Mouse (Mus musculus) frontal cortex, postnatal 10 days (tissue): ENCODE measurements around the gene Iqschfp.
A peak's percentile ranks its signal among the peaks of the same experiment; 100 is the strongest.

Source experiments
- DNase-seq, 2 experiments: peaks; one replicate each; pipeline ENCODE4 v3.0.0; 2022; ENCODE audit warnings: low spot score in 2 of 2, mixed read lengths in 1 of 2

Gene Iqschfp

DNA sequence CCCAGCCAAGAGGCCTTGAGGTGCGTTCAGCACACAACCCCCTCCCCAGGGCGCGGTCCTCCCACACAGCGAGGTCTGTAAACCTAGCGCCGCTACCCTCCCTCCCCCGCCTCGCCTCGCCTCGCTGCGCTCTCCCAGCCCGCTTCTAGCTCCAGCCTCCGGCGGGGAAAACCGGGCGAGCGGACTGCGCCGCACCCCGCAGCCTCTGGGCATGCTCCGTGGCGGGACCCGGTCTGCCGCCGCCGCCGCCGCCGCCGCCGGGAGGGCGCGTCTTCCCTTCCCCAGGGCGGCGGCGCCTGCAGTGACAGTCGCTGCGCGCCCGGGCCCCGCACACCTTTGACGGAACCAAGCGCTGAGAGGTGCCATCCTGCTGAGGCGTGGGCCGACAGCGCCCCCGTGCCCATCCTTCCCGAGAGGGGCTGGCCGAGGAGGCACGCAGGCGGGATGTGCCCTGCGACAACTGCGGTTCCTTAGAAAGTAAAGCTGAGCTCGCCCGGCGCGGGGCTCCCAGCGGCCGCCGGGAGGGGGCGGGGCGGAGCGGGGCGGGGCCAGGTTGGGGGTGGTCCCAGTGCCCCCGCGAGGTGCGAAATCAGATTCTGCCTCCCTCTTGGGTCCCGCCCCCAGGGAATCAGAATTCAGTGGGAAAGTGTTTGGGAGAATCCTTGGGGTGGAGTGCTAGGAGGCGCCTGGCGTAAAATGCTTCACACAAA is 601.7 kb downstream of the Iqschfp start:
- peak; percentile 47 to 74 for DNase-seq

DNA sequence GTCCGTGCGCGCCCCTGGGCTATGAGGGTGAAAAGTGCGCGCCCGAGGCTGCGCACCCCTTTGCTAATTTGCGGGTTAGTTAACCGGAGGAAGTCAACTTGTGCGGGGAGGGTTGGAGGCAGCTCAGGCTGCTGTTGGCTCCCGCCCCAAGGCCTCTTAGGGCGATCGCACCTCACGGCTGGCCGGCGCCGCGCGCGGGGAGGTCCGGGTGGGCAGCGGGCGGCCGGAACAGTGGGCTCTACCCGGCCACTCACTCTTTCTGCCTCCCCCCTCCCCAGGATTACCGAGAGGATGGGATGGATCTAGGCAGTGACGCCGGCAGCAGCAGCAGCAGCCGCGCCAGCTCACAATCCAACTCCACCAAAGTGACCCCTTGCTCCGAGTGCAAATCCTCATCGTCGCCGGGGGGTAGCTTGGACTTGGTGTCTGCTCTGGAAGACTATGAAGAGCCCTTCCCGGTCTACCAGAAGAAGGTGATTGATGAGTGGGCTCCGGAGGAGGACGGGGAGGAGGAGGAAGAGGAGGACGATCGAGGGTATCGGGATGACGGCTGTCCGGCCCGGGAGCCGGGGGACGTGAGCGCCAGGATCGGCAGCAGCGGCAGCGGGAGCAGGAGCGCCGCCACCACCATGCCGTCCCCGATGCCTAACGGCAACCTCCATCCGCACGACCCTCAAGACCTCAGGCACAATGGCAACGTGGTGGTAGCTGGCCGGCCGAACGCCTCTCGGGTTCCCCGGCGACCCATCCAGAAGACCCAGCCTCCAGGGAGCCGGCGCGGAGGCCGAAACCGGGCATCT is 602.5 kb downstream of the Iqschfp start:
- peak; percentile 38 to 41 for DNase-seq

- DNase-seq = peak; percentile 57 to 59
Measured at GRCm38 (mm10) chr3:68495096-68495735, 603.2 kb downstream of the Iqschfp start.

DNA sequence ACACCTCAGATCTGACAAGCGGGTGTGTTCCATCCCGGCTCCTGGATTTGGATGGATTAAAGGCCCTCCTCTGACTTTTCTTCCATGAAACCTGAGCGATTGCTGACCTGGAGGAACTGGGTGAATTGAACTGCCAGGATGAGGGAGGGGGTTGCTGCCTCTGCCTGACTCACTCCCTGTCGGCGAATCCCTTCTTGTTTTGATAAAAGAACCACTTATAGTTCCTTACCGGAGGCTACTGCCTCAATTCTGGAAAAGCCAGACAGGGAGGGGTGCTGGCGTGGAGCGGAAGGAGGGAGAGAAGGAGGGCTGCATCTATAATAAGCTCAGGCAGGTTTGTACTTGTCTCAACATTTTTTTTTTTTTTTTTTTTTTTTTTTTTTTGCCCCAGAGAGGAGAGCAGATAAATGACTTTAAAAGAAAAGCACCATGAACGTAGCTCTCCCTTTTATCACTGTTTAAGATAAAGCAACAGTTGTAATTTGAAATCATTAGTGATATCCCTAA is 603.8 kb downstream of the Iqschfp start:
- DNase-seq = no peak

DNA sequence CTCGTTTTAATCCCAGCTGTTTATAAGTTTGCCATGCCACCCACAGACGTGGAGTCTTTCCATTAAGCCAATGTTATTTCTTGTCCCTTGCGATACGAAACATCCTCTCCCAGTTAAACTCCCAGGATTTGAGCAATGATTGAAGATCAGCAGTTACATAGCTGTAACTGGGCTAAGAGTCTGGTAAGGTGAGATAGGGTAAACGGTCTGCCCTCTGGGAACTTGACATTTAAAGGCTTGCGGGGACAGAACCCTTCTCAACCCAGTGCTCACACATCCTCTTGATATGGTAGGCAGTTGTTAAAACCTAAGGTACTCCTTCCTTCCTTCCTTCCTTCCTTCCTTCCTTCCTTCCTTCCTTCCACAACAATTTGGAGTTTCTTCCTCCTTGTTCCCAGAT is 604.5 kb downstream of the Iqschfp start:
- DNase-seq = no peak

GRCm38 (mm10) chr3:68499532-68500152 is 607.6 kb downstream of the Iqschfp start:
- no peak for DNase-seq

- DNase-seq = no peak
Measured at GRCm38 (mm10) chr3:68504838-68505237, 612.8 kb downstream of the Iqschfp start.

- DNase-seq = no peak
Measured at GRCm38 (mm10) chr3:68506769-68507318, 614.8 kb downstream of the Iqschfp start.

DNA sequence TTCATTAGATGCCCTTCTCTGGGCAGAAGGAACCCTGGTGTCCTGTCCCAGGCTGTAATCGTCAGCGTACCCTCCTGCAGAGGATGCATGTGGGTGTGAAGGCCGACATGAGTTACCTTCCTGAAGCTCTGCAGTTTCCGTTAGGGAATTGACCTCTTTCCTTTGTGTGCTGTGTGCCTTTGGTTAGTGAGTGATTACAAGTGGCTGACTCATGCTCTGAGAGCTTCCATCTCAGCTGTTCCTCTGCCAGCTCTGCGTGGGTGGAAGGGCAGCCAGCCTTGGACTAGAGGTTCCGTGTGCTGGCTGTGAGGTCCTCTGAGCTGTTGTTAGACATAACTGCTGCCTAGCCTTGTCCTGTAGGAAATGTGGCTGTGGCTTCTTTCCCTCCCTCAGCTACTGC is 616.6 kb downstream of the Iqschfp start:
- DNase-seq = no peak

- DNase-seq = no peak
Measured at GRCm38 (mm10) chr3:68510872-68511271, 618.8 kb downstream of the Iqschfp start.

GRCm38 (mm10) chr3:68511744-68512143 is 619.7 kb downstream of the Iqschfp start:
- no peak for DNase-seq

DNA sequence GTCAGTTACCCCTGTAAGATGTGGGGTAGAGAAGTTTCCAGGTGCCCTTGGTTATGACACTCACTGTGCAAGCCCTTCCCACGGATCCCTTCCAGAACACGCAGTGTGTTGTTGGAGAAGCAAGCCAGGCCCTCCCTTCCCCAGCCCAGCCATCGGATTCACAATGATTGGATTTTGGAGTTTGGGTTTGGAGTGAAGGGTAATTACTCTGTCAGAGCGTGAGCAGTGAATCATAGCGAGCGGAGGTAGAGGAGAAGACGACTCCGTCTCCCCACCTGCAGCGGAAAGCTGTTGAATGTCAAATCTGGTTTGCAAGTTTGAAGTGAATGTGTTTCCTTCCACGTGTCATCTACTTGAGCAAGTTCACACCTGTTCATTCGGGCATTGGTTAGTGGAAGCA is 620.3 kb downstream of the Iqschfp start:
- DNase-seq = no peak

DNA sequence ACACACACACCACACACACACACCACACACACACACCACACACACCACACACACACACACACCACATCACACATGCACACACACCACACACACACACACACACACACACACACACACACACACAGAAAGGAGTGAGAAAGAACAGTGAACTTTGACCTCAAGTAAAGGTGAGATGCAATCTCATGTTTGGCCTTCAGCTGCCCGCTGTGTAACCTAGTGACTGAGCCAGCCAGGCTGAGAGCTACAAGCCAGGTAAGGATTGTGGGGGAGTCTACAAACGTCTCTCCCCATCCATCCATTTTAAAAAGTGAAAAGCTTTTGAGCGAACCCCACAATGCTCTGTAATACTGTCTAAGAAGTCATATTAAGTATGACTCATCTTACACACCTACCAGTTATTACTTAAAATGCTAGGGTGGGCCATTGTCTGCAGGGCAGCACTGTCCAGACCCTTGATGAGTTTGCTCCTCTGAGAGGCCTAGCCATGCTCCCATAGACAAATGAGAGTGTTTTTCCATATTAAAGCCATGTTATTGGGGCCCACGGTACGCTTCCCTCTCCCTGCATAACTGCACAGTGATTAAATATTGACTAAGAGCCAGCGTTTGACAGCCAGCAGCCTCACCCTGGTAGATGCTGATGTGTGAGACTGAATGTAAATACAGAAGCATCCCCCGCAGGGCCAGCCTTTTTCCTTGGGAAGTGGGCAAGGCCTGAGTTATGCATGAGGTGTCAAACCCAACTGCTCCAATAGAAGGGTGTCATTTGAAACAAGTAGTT is 621.5 kb downstream of the Iqschfp start:
- DNase-seq = no peak

DNA sequence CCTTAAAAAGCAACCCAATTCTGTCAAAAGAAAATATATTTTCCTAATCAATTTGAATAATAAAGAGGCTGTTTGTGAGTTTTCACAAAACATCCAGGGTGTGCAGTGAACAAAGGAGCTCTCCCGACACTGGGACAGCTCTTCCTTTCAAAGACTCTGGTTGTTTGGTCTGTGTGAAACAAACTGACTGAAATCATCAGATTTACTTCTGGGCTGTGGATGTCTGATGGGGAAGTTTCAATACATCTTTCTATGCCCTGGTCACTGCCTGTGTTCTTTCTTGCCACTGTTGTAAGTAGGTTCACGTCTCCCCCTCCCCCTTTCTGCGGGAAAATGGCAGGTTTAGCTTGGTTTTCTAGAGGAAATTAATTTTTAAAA is 622.1 kb downstream of the Iqschfp start:
- DNase-seq = no peak

DNA sequence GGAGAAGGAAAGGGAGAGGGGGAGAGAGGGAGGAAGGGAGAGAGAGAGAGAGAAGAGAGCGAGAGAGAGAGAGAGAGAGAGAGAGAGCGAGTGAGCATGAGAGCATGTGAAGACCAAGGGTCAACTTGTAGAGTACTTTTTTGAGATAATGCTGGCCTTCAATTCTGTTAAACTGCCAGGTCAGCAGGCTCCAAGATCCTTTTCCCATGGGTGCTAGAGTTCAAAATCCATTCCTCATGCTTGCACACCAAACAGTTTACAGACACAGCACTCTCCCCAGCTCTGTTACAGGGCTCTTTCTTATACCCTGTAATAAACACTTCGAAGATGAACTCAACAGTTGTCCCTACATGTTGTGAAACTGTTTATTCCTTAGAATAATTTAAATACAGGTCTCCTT is 622.7 kb downstream of the Iqschfp start:
- no peak for DNase-seq

DNA sequence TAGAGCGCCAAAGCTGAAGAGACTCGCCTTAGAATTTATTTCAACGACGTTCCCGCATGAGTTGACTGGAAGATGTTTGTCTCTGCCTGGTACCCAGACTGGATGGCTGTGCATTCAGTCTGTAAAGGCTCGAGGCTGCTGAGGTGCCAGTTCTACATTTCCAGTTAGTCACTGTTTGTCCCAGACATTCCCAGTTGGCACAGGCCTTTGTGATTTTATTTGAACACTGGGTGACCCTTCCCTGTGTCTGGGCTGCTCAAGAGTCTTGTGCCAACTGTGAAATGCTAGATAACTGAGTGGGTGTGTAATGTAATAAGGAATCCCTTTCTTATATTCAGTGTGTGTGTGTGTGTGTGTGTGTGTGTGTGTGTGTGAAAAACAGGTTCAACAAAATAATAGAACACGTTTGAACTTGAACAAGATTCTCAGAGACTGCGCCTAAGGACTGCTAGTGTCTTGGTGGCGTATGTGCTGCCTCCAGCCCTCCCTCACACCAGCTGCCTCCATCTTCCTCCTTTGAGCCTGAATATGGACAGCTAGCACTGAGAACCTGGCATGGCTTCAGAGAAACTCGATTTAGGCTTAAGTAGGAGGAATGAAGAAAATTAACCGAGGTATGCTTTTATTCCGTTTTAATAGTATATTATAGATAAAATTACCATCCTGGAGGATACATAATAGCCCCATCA is 624.5 kb downstream of the Iqschfp start:
- DNase-seq = no peak

GRCm38 (mm10) chr3:68517236-68517635 is 625.2 kb downstream of the Iqschfp start:
- DNase-seq = no peak

DNA sequence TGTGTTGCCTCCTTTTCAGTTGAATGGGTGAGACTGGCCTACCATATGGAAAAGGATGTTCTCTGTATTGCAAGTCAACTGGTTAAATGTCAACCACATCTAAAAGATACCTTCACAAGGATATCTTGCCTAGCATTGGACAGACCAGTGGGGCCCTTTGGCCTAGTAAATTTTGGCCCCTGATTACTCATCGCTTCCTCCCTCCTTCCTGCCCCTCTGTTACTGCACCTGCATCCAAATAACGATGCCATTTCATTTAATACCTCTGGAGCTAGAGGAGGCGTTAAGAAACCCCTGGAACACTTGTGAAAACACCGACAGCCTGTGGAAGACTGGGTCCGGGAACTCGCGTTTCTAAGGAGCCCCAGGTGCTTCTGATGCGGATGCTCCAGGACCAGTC is 626.0 kb downstream of the Iqschfp start:
- no peak for DNase-seq

DNA sequence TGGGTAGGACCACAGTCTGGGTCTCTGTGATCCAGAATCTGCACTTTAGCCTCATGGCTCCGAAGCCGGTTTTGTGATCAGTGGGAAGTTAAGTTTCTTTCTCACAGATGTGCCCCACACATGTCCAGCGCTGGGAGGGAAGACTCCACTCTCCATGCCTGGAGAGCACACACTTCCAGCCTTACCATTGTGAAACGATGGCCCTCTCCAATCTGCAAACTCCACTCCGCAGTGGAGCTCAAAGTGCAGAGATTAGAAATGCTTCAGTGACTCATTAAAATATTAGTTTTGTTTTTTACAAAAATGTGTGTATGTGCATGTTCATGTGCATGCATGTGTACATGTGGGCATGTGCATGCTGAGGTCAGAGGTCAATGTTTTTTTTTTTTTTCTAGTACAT is 626.6 kb downstream of the Iqschfp start:
- no peak for DNase-seq

DNA sequence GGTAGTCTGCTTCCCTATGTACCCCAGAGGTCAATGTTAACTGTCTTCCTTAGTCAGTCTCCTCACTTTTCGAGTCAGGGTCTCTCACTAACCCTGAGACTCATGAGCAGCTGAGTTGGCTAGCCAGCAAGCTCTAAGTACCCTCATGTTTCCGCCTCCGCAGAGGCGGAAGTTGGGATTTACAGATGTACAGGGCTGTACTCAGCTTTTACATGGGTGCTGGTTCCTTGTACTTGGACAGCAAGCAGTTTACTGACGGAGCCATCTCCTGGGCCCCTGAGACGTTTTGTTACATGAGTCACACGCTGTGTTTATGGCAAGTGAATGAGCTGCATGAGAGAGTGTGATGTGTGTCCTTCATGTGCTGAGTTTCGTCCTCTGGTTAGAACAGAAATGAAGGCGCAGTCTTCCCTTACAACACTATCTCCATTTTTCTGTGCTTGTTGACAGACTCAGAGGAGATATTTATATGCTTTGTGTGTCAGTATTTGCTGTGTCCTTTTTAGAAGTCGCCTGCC is 633.4 kb downstream of the Iqschfp start:
- no peak for DNase-seq
